Mouse (Mus musculus): ENCODE measurements around the gene Acvr1. TPM values are rescaled to one million over a fixed set of nuclear protein-coding genes. Genes with fewer than 3 reads are reported as not detected.

The Acvr1 gene
- total and polyA plus RNA-seq, 2 experiments from 2014 or later = 5.9 to 13.5 TPM

DNA sequence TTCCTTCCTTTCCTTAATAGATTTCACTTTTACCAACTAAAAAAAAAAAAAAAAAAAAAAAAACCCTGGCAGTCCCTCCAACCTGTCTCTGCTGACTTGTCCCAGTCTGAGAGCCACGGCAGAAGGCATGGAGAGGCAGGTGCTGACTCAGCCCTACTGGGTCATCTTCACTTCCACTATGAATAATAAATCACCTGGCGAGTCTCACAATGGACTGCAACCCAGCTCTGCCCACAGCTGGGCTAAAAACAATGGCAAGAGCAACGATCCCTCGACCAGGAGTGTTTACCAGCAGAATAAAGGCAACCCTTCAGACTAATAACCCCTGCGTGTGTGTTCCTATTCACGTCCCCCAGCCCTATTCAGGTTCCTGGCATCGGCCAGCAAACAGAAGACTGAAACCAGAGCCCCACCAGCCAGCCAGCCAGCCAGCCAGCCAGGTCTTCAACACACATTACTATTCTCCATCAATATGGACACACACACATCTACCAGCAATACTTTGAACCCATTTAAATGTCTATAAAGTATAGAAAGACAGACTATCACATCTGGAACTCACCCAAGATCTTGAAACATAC lies 37.0 kb downstream of the Acvr1 start:
- DNase-seq (ENCODE audit: low spot score) (no peak), ATAC-seq (ENCODE audit: insufficient read depth, low read depth) (no peak)
- H3K9me3 ChIP-seq (replicated peaks; ENCODE audit: control insufficient read depth, low read length) = no peaks in the 10 kb centered on the region
- H3K27me3 ChIP-seq (ENCODE audit: control insufficient read depth, insufficient read depth, low read length) = no peaks in the 10 kb centered on the region
- no peak overlapping the region for H3K9ac ChIP-seq (replicated peaks; ENCODE audit: low read depth, low read length)
- H3K4me3 ChIP-seq (ENCODE audit: low read depth, low read length) = no peak overlapping the region
- WGBS = 37% methylated on average over 7 of the region's 7 CpGs
- no peak overlapping the region for H3K4me2 ChIP-seq (ENCODE audit: low read depth, low read length)
- H3K4me1 ChIP-seq (ENCODE audit: control insufficient read depth, insufficient read depth) = peaks cover 76% of the 10 kb centered on the region
- H3K36me3 ChIP-seq (replicated peaks; ENCODE audit: control insufficient read depth, insufficient read depth, low read length) = no peaks in the 10 kb centered on the region
- no peak for TF ChIP-seq CTCF (IDR thresholded peaks at IDR 0.05; ENCODE audit: low read depth)
- TF ChIP-seq EP300 (IDR thresholded peaks at IDR 0.05; ENCODE audit: low read depth) = no peak
- H3K27ac ChIP-seq (ENCODE audit: low read depth) = 0 out of 2 replicates have a peak overlapping the region, but pooled peaks have one; percentile 13

DNA sequence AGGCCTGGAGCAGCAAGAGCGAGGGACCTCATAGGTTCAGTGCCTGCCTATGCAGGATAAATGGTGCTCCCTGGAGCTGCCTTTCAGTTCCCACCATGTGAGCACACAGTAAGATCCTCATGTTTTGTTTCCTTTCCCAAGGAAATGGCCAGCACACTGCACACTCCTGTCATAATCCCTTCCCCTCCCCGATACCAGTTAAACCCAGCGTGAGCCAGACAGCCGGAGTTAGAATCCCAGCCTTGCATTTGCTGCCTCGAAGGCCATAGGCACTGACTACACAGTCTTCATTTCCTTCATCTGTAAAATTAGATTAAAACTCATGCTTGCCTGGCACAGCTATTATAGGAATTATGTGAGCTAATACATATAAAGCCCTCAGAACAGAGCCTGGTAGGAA lies 37.6 kb downstream of the Acvr1 start:
- Histone ChIP-seq H3K27me3 (ENCODE audit: control insufficient read depth, insufficient read depth, low read length) (no peaks in the 10 kb centered on the region), H3K36me3 (replicated peaks; ENCODE audit: control insufficient read depth, insufficient read depth, low read length) (no peaks in the 10 kb centered on the region), H3K9me3 (replicated peaks; ENCODE audit: control insufficient read depth, low read length) (no peaks in the 10 kb centered on the region), H3K4me1 (ENCODE audit: control insufficient read depth, insufficient read depth) (peaks cover 76% of the 10 kb centered on the region), H3K4me2 (ENCODE audit: low read depth, low read length) (no peak overlapping the region), H3K4me3 (ENCODE audit: low read depth, low read length) (no peak overlapping the region), H3K27ac (ENCODE audit: low read depth) (peak overlapping the region; percentile 34), H3K9ac (replicated peaks; ENCODE audit: low read depth, low read length) (no peak overlapping the region)
- DNase-seq (ENCODE audit: low spot score) (no peak), ATAC-seq (ENCODE audit: insufficient read depth, low read depth) (no peak)
- TF ChIP-seq EP300 (IDR thresholded peaks at IDR 0.05; ENCODE audit: low read depth) (no peak), CTCF (IDR thresholded peaks at IDR 0.05; ENCODE audit: low read depth) (no peak)
- WGBS = 65% methylated on average over 5 of the region's 5 CpGs

DNA sequence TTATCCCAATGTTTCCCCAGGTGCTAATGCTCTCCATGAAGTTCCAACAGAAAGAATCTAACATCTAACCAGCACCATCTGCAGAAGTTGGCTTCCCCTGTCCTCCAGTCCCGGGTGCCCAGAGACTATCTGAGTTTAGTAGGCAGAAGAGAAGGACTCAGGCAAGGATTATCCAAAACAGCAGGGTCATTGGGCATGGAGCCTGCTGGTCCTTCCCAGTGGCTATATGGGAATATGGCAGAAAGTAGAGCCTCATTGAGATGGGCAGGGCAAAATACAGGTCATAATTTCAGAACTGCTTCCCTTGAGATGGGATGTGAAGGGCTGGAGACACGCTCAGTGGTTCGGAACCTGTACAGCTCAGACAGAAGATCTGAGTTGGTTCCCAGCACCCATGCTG lies 39.2 kb downstream of the Acvr1 start:
- no peak overlapping the region for H3K4me2 ChIP-seq (ENCODE audit: low read depth, low read length)
- no peaks in the 10 kb centered on the region for H3K36me3 ChIP-seq (replicated peaks; ENCODE audit: control insufficient read depth, insufficient read depth, low read length)
- H3K4me1 ChIP-seq (ENCODE audit: control insufficient read depth, insufficient read depth) = peaks cover 72% of the 10 kb centered on the region
- H3K27ac ChIP-seq (ENCODE audit: low read depth) = no peak overlapping the region
- DNase-seq (ENCODE audit: low spot score) (no peak), ATAC-seq (ENCODE audit: insufficient read depth, low read depth) (no peak)
- TF ChIP-seq CTCF (IDR thresholded peaks at IDR 0.05; ENCODE audit: low read depth) (no peak), EP300 (IDR thresholded peaks at IDR 0.05; ENCODE audit: low read depth) (no peak)
- 84% methylated on average over 3 of the region's 3 CpGs for WGBS
- no peak overlapping the region for H3K4me3 ChIP-seq (ENCODE audit: low read depth, low read length)
- H3K9me3 ChIP-seq (replicated peaks; ENCODE audit: control insufficient read depth, low read length) = no peaks in the 10 kb centered on the region
- H3K9ac ChIP-seq (replicated peaks; ENCODE audit: low read depth, low read length) = no peak overlapping the region
- no peaks in the 10 kb centered on the region for H3K27me3 ChIP-seq (ENCODE audit: control insufficient read depth, insufficient read depth, low read length)

DNA sequence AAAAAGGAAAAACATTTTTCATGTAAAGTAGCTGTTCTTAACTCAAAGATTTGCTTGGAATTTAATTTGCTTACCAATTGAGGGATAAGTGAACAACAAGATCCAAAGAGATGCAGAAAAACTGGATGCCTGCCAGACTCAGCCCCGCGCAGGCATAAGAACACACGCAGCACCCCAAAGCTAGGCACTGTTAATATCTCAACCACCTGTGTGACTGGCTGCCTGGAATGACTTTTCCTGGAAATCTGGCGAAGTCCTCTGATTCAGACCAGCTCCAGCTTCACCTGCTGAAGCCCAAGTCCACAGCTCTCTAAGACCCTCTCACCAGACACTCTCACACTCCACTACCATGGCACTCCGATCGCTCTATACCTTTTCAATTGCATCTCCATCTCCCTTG lies 42.6 kb downstream of the Acvr1 start:
- H3K4me1 ChIP-seq (ENCODE audit: control insufficient read depth, insufficient read depth) = peaks cover 56% of the 10 kb centered on the region
- H3K9ac ChIP-seq (replicated peaks; ENCODE audit: low read depth, low read length) = no peak overlapping the region
- H3K36me3 ChIP-seq (replicated peaks; ENCODE audit: control insufficient read depth, insufficient read depth, low read length) = no peaks in the 10 kb centered on the region
- no peak overlapping the region for H3K4me3 ChIP-seq (ENCODE audit: low read depth, low read length)
- TF ChIP-seq CTCF (IDR thresholded peaks at IDR 0.05; ENCODE audit: low read depth) = no peak
- TF ChIP-seq EP300 (IDR thresholded peaks at IDR 0.05; ENCODE audit: low read depth) = no peak
- no peak overlapping the region for H3K4me2 ChIP-seq (ENCODE audit: low read depth, low read length)
- no peaks in the 10 kb centered on the region for H3K9me3 ChIP-seq (replicated peaks; ENCODE audit: control insufficient read depth, low read length)
- no peak for DNase-seq (ENCODE audit: low spot score)
- ATAC-seq (ENCODE audit: insufficient read depth, low read depth) = no peak
- no peak overlapping the region for H3K27ac ChIP-seq (ENCODE audit: low read depth)
- H3K27me3 ChIP-seq (ENCODE audit: control insufficient read depth, insufficient read depth, low read length) = no peaks in the 10 kb centered on the region
- 77% methylated on average over 6 of the region's 6 CpGs for WGBS

DNA sequence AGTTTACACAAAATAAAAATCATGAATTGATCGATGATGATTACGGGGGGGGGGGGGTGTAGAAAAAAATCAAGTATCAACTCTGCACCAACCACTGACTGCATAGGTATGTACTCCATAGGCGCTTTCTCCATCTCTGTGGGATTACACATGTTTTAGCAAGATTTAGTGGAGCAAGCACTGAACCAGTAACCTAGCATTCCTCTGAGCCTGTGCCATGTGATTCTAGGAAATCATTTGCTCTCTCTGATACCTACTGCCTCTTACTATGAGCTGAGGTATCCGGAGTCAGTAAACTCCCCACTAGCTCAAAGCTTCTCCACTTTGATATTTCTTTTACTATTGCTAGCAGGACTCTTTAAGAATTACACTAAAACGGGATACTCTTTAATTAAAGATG lies 43.1 kb downstream of the Acvr1 start:
- Histone ChIP-seq H3K27ac (ENCODE audit: low read depth) (no peak overlapping the region), H3K36me3 (replicated peaks; ENCODE audit: control insufficient read depth, insufficient read depth, low read length) (no peaks in the 10 kb centered on the region), H3K9me3 (replicated peaks; ENCODE audit: control insufficient read depth, low read length) (no peaks in the 10 kb centered on the region), H3K4me2 (ENCODE audit: low read depth, low read length) (no peak overlapping the region), H3K4me1 (ENCODE audit: control insufficient read depth, insufficient read depth) (peaks cover 56% of the 10 kb centered on the region), H3K9ac (replicated peaks; ENCODE audit: low read depth, low read length) (no peak overlapping the region), H3K4me3 (ENCODE audit: low read depth, low read length) (no peak overlapping the region), H3K27me3 (ENCODE audit: control insufficient read depth, insufficient read depth, low read length) (no peaks in the 10 kb centered on the region)
- no peak for DNase-seq (ENCODE audit: low spot score)
- no peak for ATAC-seq (ENCODE audit: insufficient read depth, low read depth)
- 85% methylated on average over 5 of the region's 5 CpGs for WGBS
- TF ChIP-seq CTCF (IDR thresholded peaks at IDR 0.05; ENCODE audit: low read depth) (no peak), EP300 (IDR thresholded peaks at IDR 0.05; ENCODE audit: low read depth) (no peak)

DNA sequence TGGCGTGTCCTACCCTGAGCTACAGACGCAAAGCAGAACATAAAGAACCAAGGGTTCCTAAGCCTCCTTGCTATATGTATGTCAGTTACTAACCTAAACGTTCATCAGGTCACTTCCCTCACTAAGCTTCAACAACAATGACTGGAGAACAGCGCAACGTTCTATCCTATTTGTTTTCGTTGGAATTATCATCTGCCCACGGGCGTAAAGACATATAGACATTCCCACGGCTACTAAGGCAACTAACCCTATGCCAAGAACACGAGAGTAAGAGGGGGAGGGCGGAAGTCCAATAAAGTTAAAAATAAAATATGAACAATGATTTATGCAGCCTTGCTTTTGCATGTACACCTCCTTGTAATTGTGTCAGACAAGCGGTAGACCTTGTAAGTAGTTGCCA lies 43.9 kb downstream of the Acvr1 start:
- TF ChIP-seq CTCF (IDR thresholded peaks at IDR 0.05; ENCODE audit: low read depth) (no peak), EP300 (IDR thresholded peaks at IDR 0.05; ENCODE audit: low read depth) (no peak)
- H3K4me2 ChIP-seq (ENCODE audit: low read depth, low read length) = no peak overlapping the region
- peaks cover 55% of the 10 kb centered on the region for H3K4me1 ChIP-seq (ENCODE audit: control insufficient read depth, insufficient read depth)
- no peak overlapping the region for H3K4me3 ChIP-seq (ENCODE audit: low read depth, low read length)
- no peaks in the 10 kb centered on the region for H3K27me3 ChIP-seq (ENCODE audit: control insufficient read depth, insufficient read depth, low read length)
- DNase-seq (ENCODE audit: low spot score) (no peak), ATAC-seq (ENCODE audit: insufficient read depth, low read depth) (no peak)
- no peaks in the 10 kb centered on the region for H3K36me3 ChIP-seq (replicated peaks; ENCODE audit: control insufficient read depth, insufficient read depth, low read length)
- H3K27ac ChIP-seq (ENCODE audit: low read depth) = no peak overlapping the region
- WGBS = 54% methylated on average over 12 of the region's 12 CpGs
- H3K9ac ChIP-seq (replicated peaks; ENCODE audit: low read depth, low read length) = no peak overlapping the region
- no peaks in the 10 kb centered on the region for H3K9me3 ChIP-seq (replicated peaks; ENCODE audit: control insufficient read depth, low read length)

Measured in heart, postnatal 0 days (tissue).